ENCODE assay signal across 23 mouse cellular contexts in the genomic region with DNA sequence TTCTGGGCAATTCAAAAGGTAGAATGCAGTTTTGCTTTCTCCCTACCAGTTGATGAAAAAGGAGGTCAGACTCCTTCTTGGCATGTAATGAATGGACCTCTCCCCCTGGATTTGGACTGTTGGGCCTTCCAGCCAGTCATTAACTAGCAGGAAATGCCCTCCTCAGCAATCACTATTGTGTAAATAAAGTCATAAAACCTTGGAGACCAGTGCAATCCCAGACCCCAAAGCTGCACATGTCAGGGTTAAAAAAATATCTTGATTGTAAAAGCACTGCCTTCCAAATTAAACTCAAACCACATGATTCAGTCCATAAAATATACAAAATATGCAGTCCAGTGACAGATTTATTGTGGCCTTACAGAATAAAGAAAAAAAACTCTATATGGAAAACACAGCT. TPM values are rescaled to one million over a fixed set of nuclear protein-coding genes. Genes with fewer than 3 reads are reported as not detected.
DNase-seq lines count a peak whose midpoint lies in the region; ATAC-seq lines count a peak whose summit lies in the region.
"Had no signal": no experiment of that assay in that cellular context is flagged by ENCODE, and none has a peak within 500 bp of the region (broad histone marks: within the 10 kb centered on the region; RNA-seq: fewer than 3 reads in every experiment).

No protein-coding gene starts in this region.

- 0 out of 2 replicates have a peak, but pooled peaks cover 5% of the 10 kb centered on the region for H3K4me1 ChIP-seq in kidney, embryonic 15.5 days
- peaks cover 16% of the 10 kb centered on the region for H3K4me1 ChIP-seq in limb, embryonic 10.5 days
- H3K4me1 ChIP-seq: embryonic facial prominence, embryonic 13.5 days; forebrain, embryonic 13.5 days; heart, embryonic 12.5 days; hindbrain, embryonic 10.5 days had no signal

- peak; percentile 70; the same call in 1 of the 2 replicates for ATAC-seq in kidney, embryonic 15.5 days (replicated peaks; ENCODE audit: low FRiP score)
- ATAC-seq: activated CD4-positive, CD25-positive, alpha-beta regulatory T cell, adult 4 months; forebrain, embryonic 13.5 days; forebrain, postnatal 0 days; Patski had no signal

- H3K9ac ChIP-seq in kidney, embryonic 15.5 days, result no peak overlapping the region
- H3K9ac ChIP-seq: embryonic facial prominence, embryonic 13.5 days; forebrain, embryonic 13.5 days; forebrain, postnatal 0 days; heart, embryonic 12.5 days; hindbrain, embryonic 14.5 days had no signal

- H3K27me3 ChIP-seq in kidney, embryonic 15.5 days, result no peaks in the 10 kb centered on the region
- H3K27me3 ChIP-seq in limb, embryonic 10.5 days (ENCODE audit: low read depth, poor library complexity, severe bottlenecking), result no peaks in the 10 kb centered on the region; the same call in 1 of the 2 replicates
- H3K27me3 ChIP-seq: CH12.LX; embryonic facial prominence, embryonic 13.5 days; forebrain, embryonic 13.5 days; heart, embryonic 12.5 days had no signal

- no peaks in the 10 kb centered on the region for H3K9me3 ChIP-seq in kidney, embryonic 15.5 days (replicated peaks)
- no peaks in the 10 kb centered on the region for H3K9me3 ChIP-seq in limb, embryonic 10.5 days (replicated peaks)
- H3K9me3 ChIP-seq: embryonic facial prominence, embryonic 13.5 days; forebrain, embryonic 13.5 days; heart, embryonic 12.5 days; hindbrain, embryonic 10.5 days had no signal

- H3K4me2 ChIP-seq in kidney, embryonic 15.5 days, result no peak overlapping the region
- H3K4me2 ChIP-seq: embryonic facial prominence, embryonic 13.5 days; forebrain, embryonic 13.5 days; heart, embryonic 12.5 days; hindbrain, embryonic 14.5 days had no signal

- peak; percentile 6 for DNase-seq in embryo, embryonic 11 days
- DNase-seq in embryo, embryonic 10 days (ENCODE audit: low spot score), result no peak
- DNase-seq in kidney, postnatal 4 days, result no peak
- DNase-seq in 3T3-L1 (ENCODE audit: low read depth, low spot score), result peak; percentile 28
- DNase-seq in limb, embryonic 10.5 days (ENCODE audit: low spot score), result no peak
- no peak for DNase-seq in cerebellum, adult 8-10 months
- no peak for DNase-seq in layer of hippocampus, adult 9-10 months (ENCODE audit: low spot score)
- DNase-seq: adrenal gland, postnatal 14 days; cerebellum, adult 11-12 months; cerebellum, adult 9-11 months; cerebellum, postnatal 36 days; forebrain, postnatal 0 days; gastrocnemius, adult 2 months; gastrocnemius, postnatal 25 days had no signal

- no peak overlapping the region for H3K4me3 ChIP-seq in kidney, embryonic 15.5 days (replicated peaks)
- H3K4me3 ChIP-seq in limb, embryonic 10.5 days, result no peak overlapping the region
- H3K4me3 ChIP-seq: embryonic facial prominence, embryonic 13.5 days; forebrain, embryonic 13.5 days; gastrocnemius, adult 2 months; heart, embryonic 12.5 days; hindbrain, embryonic 10.5 days had no signal

- no peaks in the 10 kb centered on the region for H3K36me3 ChIP-seq in kidney, embryonic 15.5 days
- H3K36me3 ChIP-seq in limb, embryonic 10.5 days, result no peaks in the 10 kb centered on the region
- H3K36me3 ChIP-seq: embryonic facial prominence, embryonic 13.5 days; heart, embryonic 12.5 days; hindbrain, embryonic 10.5 days had no signal

- H3K27ac ChIP-seq in kidney, embryonic 15.5 days, result 0 out of 2 replicates have a peak overlapping the region, but pooled peaks have one; percentile 27
- H3K27ac ChIP-seq in limb, embryonic 10.5 days, result peak overlapping the region; percentile 31; the same call in 1 of the 2 replicates
- H3K27ac ChIP-seq: embryonic facial prominence, embryonic 13.5 days; forebrain, embryonic 13.5 days; gastrocnemius, adult 2 months; hindbrain, embryonic 10.5 days; hindbrain, embryonic 14.5 days had no signal

RNA-seq across cellular contexts. Expression of a gene that starts 9.3 kb away (rescaled TPM):
- polyA plus RNA-seq in kidney, embryonic 15.5 days (2015; fragmentation: Nextera tagmentation; extraction: Ambion mirVana), result 8.1 and 9.9 TPM in 2 replicates
- 18.9 and 19.5 TPM in 2 replicates for polyA plus RNA-seq in limb, embryonic 10.5 days (2016; fragmentation: Nextera tagmentation; extraction: Ambion mirVana)

Comparison
In these comparisons a context has a peak if more than half of its experiments do, and no peak if none do; other contexts are left out.
1. DNase-seq: peak in embryo, embryonic 11 days (single experiment) and 3T3-L1 (single experiment); none in embryo, embryonic 10 days (single experiment), kidney, postnatal 4 days (0 of 2), limb, embryonic 10.5 days (single experiment), cerebellum, adult 8-10 months (single experiment) and layer of hippocampus, adult 9-10 months (single experiment).